Mouse (Mus musculus) lung, postnatal 0 days (tissue): ENCODE results near the gene Hdac11. TPM values are rescaled to one million over a fixed set of nuclear protein-coding genes. Genes with fewer than 3 reads are reported as not detected.
"Not testable (repeated sequence)": the region's sequence is repeated elsewhere in the genome, so short reads cannot be mapped to it uniquely, and the experiment has no call there.

Experiments used
- ATAC-seq: fragments of 200-750 bp; cut with Nextera tagmentation; 2 replicates; pipeline ENCODE4 v1.8.0; 2017; ENCODE audit warnings: moderate library complexity
- DNase-seq: peaks from one replicate; pipeline ENCODE4 v3.0.0-alpha.2; 2016; ENCODE audit warnings: low spot score
- H3K27ac ChIP-seq: fragments of 300-500 bp; sonication (generic); 2 replicates; pipeline ENCODE4 v1.5.1; 2014; ENCODE audit warnings: antibody characterized with exemption, mild to moderate bottlenecking, low read length, mixed read lengths
- H3K27me3 ChIP-seq: fragments of 300-500 bp; sonication (generic); replicated peaks from 2 replicates; pipeline ENCODE4 v1.6.1; 2014; ENCODE audit warnings: low read length, mixed read lengths; ENCODE audit not compliant: insufficient read depth
- H3K36me3 ChIP-seq: fragments of 300-500 bp; sonication (generic); 2 replicates; pipeline ENCODE4 v1.6.1; 2014; ENCODE audit warnings: low read length, mixed read lengths; ENCODE audit not compliant: insufficient read depth
- H3K4me1 ChIP-seq: fragments of 300-500 bp; sonication (generic); 2 replicates; pipeline ENCODE4 v1.6.1; 2014; ENCODE audit warnings: antibody characterized with exemption, low read depth, low read length, mixed read lengths; ENCODE audit not compliant: insufficient read depth
- H3K4me2 ChIP-seq: fragments of 300-500 bp; sonication (generic); replicated peaks from 2 replicates; pipeline ENCODE4 v1.6.1; 2014; ENCODE audit warnings: low read depth, mild to moderate bottlenecking, low read length, moderate library complexity, mixed read lengths
- H3K4me3 ChIP-seq: fragments of 300-500 bp; sonication (generic); 2 replicates; pipeline ENCODE4 v1.5.1; 2014; ENCODE audit warnings: low read depth, low read length
- H3K9ac ChIP-seq: fragments of 300-500 bp; sonication (generic); replicated peaks from 2 replicates; pipeline ENCODE4 v1.6.1; 2014; ENCODE audit warnings: low read depth, mild to moderate bottlenecking
- H3K9me3 ChIP-seq: fragments of 300-500 bp; sonication (generic); 2 replicates; pipeline ENCODE4 v1.6.1; 2016; ENCODE audit warnings: low read length, mixed read lengths
- CTCF ChIP-seq: IDR thresholded peaks from 2 replicates; pipeline ENCODE4 v1.5.1; 2016; ENCODE audit warnings: antibody characterized with exemption, mild to moderate bottlenecking
- EP300 ChIP-seq: IDR thresholded peaks from 2 replicates; pipeline ENCODE4 v1.6.1; 2016; ENCODE audit warnings: antibody characterized with exemption, mild to moderate bottlenecking, control low read depth
- WGBS: fragments of 180-500 bp; shearing (Covaris S2); extraction: QIAGEN DNeasy Blood & Tissue Kit; methylation state at CpG from one replicate; pipeline ENCODE4 v1.1.7; 2014; 5-methylcytosine and 5-hydroxymethylcytosine counted together
- polyA plus RNA-seq: library from polyadenylated mRNA; unstranded; fragments of >200 nt; fragmentation: Nextera tagmentation; extraction: Ambion mirVana; gene quantifications from 2 replicates; pipeline ENCODE4 v1.2.1, GENCODE M21; 2015

Gene Hdac11
- polyA plus RNA-seq, 1 experiment from 2014 or later: 3.8 TPM

DNA sequence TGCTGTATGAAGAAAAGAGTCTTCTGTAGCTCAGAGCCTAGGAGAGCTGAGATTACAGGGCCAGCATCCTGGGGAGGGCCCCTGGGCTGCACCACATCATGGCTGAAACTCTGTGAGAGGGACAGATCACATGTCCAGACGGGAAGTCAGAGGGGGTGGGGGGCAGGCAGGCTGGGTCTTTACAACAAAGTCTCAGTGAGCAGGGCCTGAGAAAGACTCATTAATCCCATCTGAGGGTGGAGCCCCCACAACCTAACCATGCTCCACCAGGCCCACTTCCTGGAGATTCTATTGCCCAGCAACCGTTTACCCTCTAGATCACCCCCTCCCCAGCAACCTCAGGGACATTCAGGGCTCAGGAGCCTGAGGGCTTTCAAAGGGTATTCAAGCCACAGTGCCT is 53.3 kb downstream of the Hdac11 start:
- TF ChIP-seq EP300 (no peak), CTCF (no peak)
- no peak overlapping the region for H3K27ac ChIP-seq
- ATAC-seq (peak; percentile 55), DNase-seq (no peak)
- H3K4me2 ChIP-seq: no peak overlapping the region
- no peaks in the 10 kb centered on the region for H3K4me1 ChIP-seq
- H3K4me3 ChIP-seq: no peak overlapping the region
- H3K9me3 ChIP-seq: no peaks in the 10 kb centered on the region
- no peaks in the 10 kb centered on the region for H3K36me3 ChIP-seq
- 18% methylated on average over 2 of the region's 2 CpGs for WGBS
- no peak overlapping the region for H3K9ac ChIP-seq
- H3K27me3 ChIP-seq: 0 out of 2 replicates have a peak, but pooled peaks cover 6% of the 10 kb centered on the region

- H3K27me3 ChIP-seq: 0 out of 2 replicates have a peak, but pooled peaks cover 6% of the 10 kb centered on the region
- H3K9me3 ChIP-seq: no peaks in the 10 kb centered on the region
- H3K4me3 ChIP-seq: no peak overlapping the region
- TF ChIP-seq CTCF: no peak
- no peak for TF ChIP-seq EP300
- H3K4me2 ChIP-seq: no peak overlapping the region
- DNase-seq (no peak), ATAC-seq (0 out of 2 replicates have a peak, but pooled peaks have one; percentile 9)
- H3K27ac ChIP-seq: no peak overlapping the region
- 30% methylated on average over 3 of the region's 3 CpGs for WGBS
- no peaks in the 10 kb centered on the region for H3K36me3 ChIP-seq
- no peak overlapping the region for H3K9ac ChIP-seq
- no peaks in the 10 kb centered on the region for H3K4me1 ChIP-seq
These were observed 54.4 kb downstream of the Hdac11 start for GRCm38 (mm10) chr6:91210852-91211251.

GRCm38 (mm10) chr6:91212155-91212554 is 55.7 kb downstream of the Hdac11 start, which contains the start of gene Fbln2:
Gene Fbln2 (plus strand): TSS chr6:91212455.
- H3K4me1 ChIP-seq, H3K9ac ChIP-seq, ATAC-seq, H3K27ac ChIP-seq, H3K27me3 ChIP-seq, DNase-seq, H3K36me3 ChIP-seq, H3K9me3 ChIP-seq: not testable (repeated sequence)
- Histone ChIP-seq H3K4me3 (peak within 1 kb of the TSS; percentile 15), H3K4me2 (peak within 1 kb of the TSS; percentile 45)

GRCm38 (mm10) chr6:91212571-91212970 is 56.1 kb downstream of the Hdac11 start:
- 7% methylated on average over 29 of the region's 29 CpGs for WGBS
- Histone ChIP-seq H3K4me2 (peak overlapping the region; percentile 45), H3K9ac (no peak overlapping the region), H3K9me3 (no peaks in the 10 kb centered on the region), H3K4me1 (no peaks in the 10 kb centered on the region), H3K4me3 (peak overlapping the region; percentile 15), H3K27me3 (0 out of 2 replicates have a peak, but pooled peaks cover 6% of the 10 kb centered on the region), H3K36me3 (no peaks in the 10 kb centered on the region), H3K27ac (no peak overlapping the region)
- DNase-seq (peak; percentile 58), ATAC-seq (peak; percentile 76)
- no peak for TF ChIP-seq CTCF
- TF ChIP-seq EP300: no peak

- Histone ChIP-seq H3K36me3 (no peaks in the 10 kb centered on the region), H3K27me3 (0 out of 2 replicates have a peak, but pooled peaks cover 6% of the 10 kb centered on the region), H3K27ac (no peak overlapping the region), H3K4me3 (peak overlapping the region; percentile 15; the same call in 1 of the 2 replicates), H3K4me2 (peak overlapping the region; percentile 45; the same call in 1 of the 2 replicates), H3K9ac (no peak overlapping the region), H3K9me3 (no peaks in the 10 kb centered on the region), H3K4me1 (no peaks in the 10 kb centered on the region)
- DNase-seq (no peak), ATAC-seq (no peak)
- WGBS: 52% methylated on average over 21 of the region's 21 CpGs
- TF ChIP-seq CTCF: no peak
These were observed 57.1 kb downstream of the Hdac11 start for GRCm38 (mm10) chr6:91213287-91214218.

GRCm38 (mm10) chr6:91215454-91215853 is 59.0 kb downstream of the Hdac11 start:
- Histone ChIP-seq H3K9ac (no peak overlapping the region), H3K9me3 (no peaks in the 10 kb centered on the region), H3K4me2 (no peak overlapping the region), H3K4me3 (no peak overlapping the region), H3K27me3 (0 out of 2 replicates have a peak, but pooled peaks cover 6% of the 10 kb centered on the region), H3K36me3 (no peaks in the 10 kb centered on the region), H3K27ac (no peak overlapping the region), H3K4me1 (no peaks in the 10 kb centered on the region)
- ATAC-seq (no peak), DNase-seq (no peak)
- WGBS: 66% methylated on average over 1 of the region's 1 CpGs
- no peak for TF ChIP-seq EP300
- TF ChIP-seq CTCF: no peak
